Mouse (Mus musculus): ENCODE data around the gene Clasp1.

- TF ChIP-seq CTCF (IDR thresholded peaks at IDR 0.05; ENCODE audit: insufficient read depth, low read depth, low read length), result no peak; the same call in 1 of the 2 replicates
- TF ChIP-seq POLR2A (IDR thresholded peaks at IDR 0.05; ENCODE audit: insufficient read depth, low read depth, low read length), result no peak
Measured at GRCm38 (mm10) chr1:118498311-118498710, 109.5 kb downstream of the Clasp1 start.

Data from olfactory bulb, adult 2 months (tissue).